Mouse (Mus musculus): ENCODE data around the gene Hlx. TPM values are rescaled to one million over a fixed set of nuclear protein-coding genes. Genes with fewer than 3 reads are reported as not detected.

Hlx gene
- total RNA-seq (2022): 1 to 10 TPM in 2 of 4 experiments, under 1 TPM in 2; 0.76 to 4.5 (median 1.9) TPM

DNA sequence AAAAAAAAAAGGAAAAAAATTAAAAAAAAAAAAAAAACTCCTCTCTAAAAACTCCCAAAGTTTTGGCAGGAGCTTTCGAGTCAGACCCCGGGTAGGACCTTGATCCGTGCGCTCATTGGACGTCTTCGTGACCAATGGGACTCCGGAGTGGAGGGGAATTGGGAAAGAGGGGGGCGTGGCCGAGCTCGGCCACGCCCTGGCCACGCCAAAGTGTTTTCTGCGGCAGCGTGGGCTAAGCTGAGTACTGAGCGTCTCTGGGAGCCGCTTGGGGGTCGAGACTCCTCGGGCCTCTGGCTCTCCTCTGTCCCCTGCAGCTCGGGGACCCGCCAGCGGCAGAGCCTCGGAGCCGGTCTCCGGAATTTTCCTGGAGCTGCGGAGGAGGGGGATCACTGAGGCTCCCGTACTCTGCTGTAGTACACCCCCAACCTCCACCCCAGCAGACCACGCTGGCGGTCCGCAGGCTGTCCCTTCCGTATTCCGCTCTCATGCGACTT is at the start of gene Hlx:
Hlx (minus strand) TSS at position 64 of the 494 bp plus-strand sequence.
- DNase-seq (ENCODE audit: low spot score in 2 of 2): no peak

DNA sequence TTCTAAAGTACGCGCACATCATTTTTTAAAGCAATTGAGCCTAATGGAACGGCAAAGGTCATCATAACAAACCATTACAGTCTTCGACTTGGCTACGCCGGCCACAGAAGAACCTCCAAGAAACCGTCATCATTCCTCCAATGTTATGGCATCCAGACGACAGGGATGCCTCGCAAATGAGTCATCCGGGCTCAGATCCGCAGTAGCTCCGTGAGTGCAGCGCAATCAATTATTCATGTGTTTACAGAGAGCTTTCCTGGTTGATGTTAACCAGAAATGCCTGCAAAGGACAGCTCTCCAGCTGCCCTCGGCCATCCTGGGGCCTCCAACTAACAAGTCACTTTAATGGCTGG is 49.7 kb upstream of the Hlx start:
- no peak for DNase-seq (ENCODE audit: low spot score in 2 of 2)

DNA sequence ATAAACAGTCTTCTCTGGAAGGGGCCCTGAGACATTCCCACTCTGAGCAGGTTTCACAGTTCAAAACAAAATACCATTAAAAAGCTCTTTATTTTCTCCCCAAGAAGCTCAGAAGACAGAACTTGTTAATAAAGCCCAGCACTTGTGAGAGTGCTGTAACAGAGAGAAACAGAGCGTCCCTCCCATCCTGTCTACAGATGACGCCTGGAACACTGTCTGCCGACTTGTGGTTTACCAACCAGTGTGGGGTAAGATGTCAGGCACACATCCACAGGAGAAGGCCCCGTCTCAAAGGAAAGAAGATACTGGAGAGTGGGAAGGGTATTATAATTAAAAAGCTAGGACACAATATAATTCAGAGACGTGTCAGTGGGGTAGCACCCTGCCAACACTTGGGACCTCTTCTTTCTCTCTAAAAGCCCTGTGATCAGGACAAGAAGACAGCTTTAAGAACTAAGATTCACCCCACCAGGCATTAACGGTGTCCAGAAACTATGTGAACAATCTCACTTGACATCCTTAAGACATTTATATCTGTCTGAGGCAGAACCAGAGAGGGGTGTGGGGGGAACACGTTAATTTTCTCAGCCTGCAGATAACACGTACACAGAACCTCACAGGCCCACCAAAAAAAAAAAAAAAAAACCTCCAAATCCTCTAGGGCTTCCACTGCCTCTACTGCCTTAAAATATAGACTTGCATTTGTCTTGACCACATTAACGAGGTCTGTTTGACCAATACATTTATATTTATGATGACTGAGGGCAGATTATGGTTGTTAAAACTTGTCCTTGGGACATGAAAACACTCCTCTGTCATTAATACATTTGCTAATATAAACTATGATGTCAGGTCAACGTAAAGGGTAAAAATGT is 49.1 kb upstream of the Hlx start:
- DNase-seq (ENCODE audit: low spot score in 2 of 2): no peak

DNA sequence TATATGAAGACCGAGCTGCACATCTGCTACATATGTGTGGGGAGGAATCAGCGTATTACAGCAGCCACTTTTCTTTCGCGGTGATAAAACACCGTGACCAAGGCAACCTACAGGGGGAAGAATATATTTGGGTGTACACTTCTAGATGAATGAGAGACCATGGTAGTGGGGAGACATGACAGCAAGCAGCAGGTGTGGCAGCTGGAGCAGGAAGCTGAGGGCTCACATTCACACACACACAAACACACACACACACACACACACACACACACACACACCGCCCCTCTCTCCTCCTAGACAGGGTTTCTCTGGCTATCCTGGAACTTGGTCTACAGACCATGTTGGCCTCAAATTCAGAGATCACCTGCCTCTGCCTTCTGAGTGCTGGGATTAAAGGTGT is 45.7 kb upstream of the Hlx start:
- DNase-seq (ENCODE audit: low spot score in 2 of 2): no peak

DNA sequence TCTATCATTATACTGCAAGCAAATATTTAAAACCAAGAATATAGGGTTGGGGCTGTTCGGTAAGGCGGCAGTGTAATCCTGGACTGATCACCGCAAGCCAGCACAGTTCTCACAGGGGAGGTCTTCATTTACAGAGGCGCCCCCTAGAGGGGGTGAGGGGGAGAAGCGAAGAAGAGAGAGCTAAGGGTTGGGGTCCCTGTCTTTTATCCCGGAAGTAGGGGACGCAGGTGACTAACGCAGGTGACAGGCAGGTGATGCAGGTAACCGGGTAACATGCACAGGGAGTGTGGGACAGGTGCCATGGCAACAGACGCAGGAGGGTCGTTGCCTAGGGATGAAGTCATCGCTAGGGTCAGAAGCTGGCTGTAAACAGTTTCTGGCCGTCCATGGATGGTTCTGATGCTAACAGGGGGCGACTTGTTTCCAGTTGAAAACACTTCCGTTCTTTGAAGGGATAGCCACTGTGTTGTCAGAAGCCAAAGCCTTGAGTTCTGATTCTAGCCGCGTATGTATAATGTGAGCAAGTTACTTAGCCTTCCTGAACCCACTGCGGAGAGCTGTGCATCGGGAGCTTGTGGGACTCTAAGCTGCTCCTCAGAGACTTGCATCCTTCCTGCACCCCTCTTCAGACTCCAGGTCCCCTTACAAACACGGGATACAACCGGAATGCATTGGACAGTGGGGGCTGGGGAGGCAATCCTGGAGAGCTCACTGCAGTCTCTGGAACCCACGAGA is 44.8 kb upstream of the Hlx start:
- DNase-seq (ENCODE audit: low spot score in 2 of 2): no peak

DNA sequence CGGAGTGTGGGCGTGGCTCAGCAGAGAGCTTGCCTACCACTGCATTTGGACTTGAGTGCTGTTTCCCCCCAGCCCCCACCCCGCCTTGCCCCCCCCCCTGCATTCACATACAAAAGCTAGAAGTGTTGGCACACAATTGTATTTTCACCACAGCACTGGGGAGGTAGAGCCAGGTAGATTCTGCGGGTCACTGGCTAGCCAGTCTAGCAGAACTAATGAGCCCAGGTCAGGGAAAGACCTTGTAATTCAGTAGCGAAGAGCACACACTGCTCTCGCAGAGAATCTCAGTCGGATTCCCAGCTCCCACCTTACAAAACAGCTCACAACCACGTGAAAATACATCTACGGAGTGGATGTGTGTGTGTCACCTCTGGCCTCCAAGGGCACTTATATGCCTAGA is 42.9 kb upstream of the Hlx start:
- no peak for DNase-seq (ENCODE audit: low spot score in 2 of 2)

DNA sequence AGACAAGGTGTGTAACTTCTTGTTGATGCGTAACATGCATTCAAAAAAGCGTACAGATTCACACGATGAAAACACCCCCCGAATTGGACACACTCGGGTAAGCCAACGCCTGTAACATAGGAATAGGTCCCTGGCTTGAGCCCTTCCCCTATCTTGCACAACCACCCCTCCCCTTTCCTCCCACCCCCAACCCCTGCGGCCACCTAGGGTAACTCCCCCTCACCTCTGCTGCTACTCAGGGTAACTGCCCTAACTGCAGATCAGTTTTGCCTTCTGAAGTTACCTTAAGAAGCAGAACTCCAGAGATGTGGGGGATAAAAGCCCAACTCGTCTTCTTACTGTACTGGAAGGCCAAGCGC is 39.5 kb upstream of the Hlx start:
- no peak for DNase-seq (ENCODE audit: low spot score in 2 of 2)

DNA sequence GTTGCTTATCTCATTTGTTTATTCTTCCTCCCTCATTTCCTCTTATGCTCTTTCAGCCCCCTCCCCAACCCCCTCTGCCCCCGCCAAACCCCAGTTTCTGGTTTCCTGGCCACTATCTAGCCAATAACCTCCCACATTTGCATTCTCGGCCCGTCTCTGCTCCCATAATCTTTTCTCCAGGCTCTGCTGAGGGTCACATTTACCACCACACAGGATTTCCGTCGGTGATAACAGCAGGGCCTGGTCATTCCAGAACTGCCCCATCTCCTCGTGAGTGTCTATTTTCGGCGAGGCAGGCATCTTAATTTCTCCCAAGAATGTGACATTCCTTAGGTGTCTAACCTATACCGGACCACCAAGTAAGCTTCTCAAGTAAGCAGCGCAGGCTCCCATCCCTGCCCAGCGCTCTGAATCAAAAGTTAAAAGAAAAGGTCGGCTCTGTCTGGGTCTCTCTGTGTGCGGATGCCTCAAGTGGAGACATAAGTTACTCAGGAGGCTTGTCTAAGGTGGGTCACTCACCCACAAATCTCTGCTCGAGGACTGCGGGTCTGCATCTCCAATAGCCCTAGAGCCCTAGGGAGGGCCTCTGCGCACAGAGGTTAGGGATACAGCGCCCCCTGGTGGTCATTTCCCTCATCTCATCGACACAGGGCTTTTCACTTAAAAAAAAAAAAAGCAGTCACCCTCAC is 38.9 kb upstream of the Hlx start:
- DNase-seq (ENCODE audit: low spot score in 2 of 2): peak in 1 of 2 experiments; percentile 58

DNA sequence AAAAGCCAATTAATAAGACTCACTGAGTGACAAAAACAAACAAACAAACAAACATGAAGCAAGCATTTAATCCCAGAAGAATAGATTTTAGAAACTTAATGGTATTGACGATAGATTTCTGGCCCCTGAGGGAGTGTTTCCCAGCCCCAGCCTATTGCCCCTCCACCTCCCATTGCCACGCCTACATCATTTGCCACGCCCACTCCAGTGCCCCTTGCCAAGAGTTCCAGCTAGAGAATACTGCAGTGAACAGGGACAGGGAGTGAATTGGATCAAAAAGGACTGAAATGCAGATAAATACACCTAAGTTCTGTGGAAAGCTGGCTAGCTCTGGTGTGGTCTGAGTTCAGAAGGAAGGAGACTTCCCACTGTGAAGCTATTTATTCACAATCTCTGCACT is 31.4 kb upstream of the Hlx start:
- no peak for DNase-seq (ENCODE audit: low spot score in 2 of 2)

DNA sequence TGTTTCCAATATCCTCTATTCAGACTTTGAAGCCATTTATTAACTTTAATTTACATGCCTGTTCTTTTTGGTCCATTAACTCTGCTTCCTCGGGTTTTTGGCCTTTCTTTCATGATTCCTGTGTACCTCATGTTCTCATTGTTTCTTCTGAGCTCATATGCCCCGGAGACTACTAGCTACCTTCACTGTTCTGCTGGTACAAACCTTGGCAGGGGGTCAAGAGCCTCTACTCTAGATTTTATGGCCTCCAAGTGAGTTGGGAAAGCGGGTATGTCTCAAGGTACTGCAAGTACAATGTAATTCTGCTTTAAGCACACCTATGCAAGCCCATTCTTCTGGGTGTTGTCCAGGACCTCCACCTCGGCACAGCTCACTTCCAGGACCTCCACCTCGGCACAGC is 30.5 kb upstream of the Hlx start:
- no peak for DNase-seq (ENCODE audit: low spot score in 2 of 2)

DNA sequence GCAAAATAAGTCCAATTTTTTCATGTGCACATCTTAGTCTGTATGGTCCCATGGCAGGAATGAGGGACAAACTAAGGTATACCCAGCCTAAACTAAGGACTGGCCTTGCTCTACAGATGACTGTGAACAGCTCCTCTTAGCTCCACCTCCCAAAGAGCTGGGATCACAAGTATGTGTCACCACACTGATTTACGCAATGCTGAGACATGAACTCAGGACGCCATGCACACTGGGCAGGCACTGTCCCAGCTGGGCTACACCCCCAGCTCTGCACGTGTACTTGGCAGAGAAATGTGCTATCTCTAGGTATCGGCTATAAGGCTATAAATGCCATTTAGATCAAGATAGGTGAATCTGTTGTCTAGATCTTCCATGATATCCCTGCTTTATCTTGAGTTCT is 29.6 kb upstream of the Hlx start:
- no peak for DNase-seq (ENCODE audit: low spot score in 2 of 2)

DNA sequence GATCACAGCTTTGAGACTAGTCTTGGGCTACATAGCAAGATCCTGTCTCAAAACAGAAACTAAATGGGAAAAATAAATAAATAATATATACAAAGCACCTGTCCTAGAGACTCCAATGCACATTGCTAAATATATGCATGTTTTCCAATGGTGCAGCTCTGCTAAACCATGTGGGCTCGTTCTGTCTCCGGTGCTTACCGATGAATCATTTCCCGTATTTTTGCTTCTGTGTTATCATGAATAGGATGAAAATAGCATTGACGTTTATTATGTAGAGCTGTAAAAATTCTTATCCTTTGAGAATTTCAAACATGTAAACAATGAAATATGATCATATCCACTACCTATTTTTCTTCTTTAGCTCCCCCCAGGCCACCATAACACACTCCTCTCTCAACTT is 20.3 kb upstream of the Hlx start:
- no peak for DNase-seq (ENCODE audit: low spot score in 2 of 2)

DNA sequence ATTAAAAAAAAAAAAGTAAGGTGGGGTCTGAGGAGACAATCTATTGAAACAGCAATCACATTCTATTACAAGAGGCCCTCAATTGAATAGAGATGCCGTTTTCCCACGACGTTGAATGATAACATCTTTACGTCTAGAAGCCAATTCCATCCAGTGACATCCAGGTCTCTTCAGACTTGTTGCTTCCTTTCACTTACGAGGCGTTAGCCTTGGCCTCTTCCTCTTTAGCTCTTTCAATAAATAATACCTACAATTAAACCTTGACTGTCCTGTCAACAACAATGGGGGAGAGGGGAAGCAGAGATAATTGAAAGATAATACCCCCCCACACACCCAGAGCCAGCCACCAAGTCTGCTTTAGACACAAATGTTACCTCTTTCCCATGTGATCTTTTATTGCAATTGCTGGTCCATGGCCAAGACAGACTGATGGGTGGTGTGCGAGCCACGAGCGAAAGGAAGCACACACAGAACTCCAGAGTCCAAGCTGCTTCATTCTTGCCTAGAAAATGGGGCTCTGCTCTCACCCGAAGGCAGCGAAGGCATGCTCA is 17.8 kb upstream of the Hlx start:
- DNase-seq (ENCODE audit: low spot score in 2 of 2): no peak

DNA sequence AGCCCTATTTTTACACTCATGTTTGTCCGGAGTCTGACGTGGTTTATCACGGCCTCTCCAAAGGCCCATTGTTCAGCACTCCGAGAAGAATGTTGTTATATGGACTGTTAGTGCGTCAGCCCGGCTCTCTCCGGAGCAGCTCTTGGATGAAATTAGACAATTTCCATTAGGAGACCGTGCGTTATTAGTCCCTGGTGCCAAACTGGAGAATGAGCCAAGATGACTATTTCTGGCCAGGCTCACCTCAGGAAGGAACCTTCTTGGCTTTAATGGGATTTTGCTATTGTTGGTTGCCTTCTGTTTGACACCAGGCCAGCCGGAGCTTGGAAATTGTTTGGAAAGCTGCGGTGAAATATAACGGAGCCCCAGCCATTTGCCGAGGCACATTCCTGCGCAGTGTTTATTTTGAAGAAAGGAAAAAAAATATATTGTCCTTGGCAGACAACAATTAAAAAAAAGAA is 16.3 kb upstream of the Hlx start:
- DNase-seq (ENCODE audit: low spot score in 2 of 2): no peak

DNA sequence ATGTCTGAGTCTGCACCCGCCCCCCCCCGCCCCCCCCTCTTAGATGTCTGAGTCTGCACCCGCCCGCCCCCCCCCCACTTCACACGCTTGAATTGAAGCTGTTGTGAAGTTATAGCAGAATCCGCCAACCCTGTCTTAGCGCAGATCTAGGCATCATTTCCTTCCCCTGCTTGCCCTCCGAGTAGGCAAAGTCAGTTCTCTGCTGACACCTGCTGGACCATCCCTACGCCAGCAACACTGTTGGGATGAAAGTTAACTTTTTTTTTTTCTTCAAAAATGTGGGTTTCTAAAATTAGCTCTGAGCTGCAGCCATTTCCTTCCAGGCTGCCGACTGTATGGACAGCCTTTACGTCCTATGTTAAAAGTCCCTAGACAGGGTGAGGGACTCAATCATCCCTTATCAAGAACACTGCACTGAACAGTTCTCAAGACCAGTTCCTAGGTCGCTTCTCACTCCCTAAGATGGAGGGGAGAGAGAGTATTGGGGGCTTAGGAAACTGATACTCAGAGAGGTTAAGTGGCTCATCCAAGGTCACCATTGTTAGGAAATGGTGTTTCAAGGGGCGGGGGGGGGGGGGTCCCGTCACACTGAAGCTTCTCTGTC is 5.6 kb upstream of the Hlx start:
- no peak for DNase-seq (ENCODE audit: low spot score in 2 of 2)

DNA sequence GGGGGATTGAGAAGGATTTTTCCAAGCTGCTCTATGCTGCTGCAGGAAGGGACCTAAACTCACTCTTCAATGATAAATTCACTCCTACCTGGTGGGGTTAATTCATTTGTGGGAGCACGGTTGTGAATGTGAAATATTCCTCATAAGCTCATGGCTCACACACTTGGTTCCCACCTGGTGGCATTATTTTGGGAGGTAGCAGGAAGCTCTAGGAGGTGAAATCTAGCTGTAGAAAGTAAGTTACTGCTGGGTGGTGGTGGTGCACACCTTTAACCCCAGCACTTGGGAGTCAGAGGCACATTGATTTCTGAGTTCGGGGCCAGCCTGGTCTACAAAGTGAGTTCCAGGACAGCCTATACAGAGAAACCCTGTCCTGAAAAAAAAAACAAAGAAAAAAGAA is 4.8 kb upstream of the Hlx start:
- DNase-seq (ENCODE audit: low spot score in 2 of 2): no peak

DNA sequence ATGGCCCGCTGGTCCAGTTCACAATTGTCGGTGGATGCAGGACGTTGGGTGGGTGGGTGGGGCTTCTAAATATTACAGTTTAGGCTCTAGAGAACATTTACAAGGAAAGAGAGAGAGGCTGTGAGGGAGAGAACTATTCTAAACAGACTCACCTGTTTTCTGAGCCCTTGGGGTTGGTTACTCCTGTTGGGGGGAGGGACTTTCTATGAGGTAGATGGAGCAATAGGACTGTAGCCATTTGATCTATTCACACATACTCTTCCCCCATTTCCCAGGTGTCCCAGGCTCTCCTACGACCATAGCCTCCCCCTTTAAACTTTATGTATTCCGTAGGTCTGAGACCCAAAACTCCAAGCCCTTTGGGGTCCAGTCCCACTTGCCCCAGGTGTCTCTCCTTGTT is 3.8 kb upstream of the Hlx start:
- no peak for DNase-seq (ENCODE audit: low spot score in 2 of 2)

DNA sequence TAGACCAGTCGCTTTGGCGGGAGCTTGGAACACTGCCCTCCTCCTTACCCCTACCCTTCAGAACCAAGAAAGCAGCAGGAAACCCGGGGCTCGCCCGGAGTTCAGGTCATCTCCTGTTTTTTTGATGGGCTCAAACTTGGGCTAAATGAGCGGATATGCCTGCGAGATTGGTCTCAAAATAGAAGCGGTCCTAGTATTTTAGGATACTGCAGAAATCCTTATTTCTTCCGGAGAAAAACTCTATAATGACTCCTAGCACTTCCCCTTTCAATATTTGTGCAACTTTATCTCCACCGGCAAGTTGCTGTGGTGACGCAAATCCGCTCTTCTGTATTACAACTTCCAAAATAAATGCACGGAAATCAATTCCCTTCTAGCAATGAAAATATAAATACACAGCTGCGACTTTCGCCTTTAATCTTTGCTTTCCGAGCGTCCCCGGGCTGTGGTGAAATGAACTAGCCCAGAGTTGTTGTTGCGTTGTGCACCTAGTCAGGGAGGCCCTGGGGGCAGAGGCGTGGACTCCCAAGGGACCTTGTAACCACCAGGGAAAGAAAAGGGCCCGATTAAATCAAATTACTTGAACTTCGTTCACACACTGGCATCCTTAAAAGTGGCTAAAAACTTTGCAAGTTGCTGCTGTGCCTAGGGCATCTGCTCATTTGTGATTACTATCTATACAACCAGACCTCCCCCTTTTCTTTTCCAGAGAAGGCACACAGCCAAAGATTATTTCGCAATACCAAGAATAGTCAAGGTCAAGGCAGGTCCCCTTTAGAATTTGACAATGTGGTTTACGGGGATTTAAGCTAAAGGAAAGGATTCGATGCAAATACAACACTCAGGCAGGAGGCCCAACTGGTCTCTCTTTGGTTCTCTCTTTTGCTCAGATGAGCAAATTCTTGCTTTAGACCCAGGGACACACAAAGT is 2.8 kb upstream of the Hlx start:
- no peak for DNase-seq (ENCODE audit: low spot score in 2 of 2)

DNA sequence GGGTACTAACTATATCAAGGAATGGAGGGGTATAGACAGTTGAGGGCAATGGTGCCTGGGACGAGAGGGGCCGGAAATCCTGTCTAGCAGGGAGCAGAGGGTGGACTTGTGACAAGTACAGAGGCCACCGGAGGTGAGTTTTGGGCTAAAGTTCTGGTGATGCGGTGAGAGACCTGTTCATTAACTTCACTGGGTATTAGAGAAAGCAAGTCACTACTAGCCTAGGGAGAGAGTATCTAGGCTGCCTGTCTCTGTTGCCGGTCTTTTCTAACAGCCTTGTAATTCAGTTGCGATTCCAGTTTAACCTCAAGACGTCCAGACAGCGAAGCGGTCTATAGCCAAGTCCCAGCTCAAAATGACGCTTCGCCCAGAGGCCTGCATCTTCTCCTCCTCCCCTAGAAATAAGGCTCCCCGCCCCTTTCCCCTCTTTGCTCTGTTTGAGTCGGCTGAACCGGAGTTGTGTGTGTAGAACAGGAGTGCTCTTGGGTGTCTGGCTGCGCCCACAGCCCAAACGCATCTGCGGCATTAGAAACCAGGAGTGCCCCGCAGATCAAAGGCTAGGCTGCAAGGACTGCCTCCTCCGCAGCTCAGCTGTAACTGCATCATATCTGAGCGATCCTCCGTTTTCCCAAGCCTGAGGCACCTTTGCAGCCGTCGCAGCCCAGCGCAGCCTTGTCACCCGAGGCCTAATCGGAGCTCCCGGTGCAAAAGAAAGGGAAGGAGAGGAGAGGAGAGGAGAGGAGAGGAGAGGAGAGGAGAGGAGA is 1.8 kb upstream of the Hlx start:
- DNase-seq (ENCODE audit: low spot score in 2 of 2): no peak
